Mouse (Mus musculus) right cerebral cortex, postnatal 10 days (tissue): Measurements from ENCODE around the gene Krcc1.
A peak's percentile ranks its signal among the peaks of the same experiment; 100 is the strongest.
"Not testable (repeated sequence)": the region's sequence is repeated elsewhere in the genome, so short reads cannot be mapped to it uniquely, and the experiment has no call there.

Source experiments
- DNase-seq, 2 experiments: peaks; one replicate each; pipeline ENCODE4 v3.0.0; 2021; ENCODE audit warnings: low spot score in 2 of 2

The Krcc1 gene

DNA sequence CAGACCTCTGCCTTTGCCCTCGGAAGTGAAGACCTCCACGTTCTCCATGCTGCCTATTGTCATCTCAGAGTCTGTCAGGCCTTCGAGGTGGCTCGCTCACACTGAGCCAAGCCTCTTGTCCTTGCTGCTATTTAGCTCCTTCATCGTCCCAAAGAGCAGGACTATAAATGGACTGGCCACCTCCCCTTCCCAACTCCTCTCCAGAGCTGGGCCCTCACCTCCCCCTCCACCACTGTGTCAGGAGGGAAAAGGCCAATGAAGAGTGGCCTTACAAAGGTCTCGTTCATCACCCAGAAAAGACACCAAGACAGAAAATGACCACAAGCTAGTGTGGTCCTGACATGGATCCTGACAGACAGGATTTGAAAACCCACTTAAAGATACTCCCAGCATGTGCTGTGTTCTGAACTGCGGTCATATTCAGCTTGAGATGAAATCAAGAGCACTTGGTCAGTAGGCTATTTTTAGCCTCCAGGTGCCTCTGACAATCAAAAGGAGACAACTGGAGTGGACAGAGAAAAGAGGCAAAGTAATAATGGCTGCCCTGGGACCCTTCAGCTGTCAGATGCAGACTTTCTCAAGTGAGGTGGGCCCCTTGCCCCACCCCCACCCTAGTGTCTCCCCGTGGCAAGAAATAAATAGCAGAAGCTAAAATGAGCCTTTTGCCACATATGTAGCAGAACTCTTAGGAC, 9.2 kb upstream of the Krcc1 start:
- no peak for DNase-seq

GRCm38 (mm10) chr6:71267603-71268002, 3.9 kb upstream of the Krcc1 start:
- not testable (repeated sequence) for DNase-seq

GRCm38 (mm10) chr6:71268929-71269685, 2.4 kb upstream of the Krcc1 start:
- no peak for DNase-seq

- not testable (repeated sequence) for DNase-seq
These were observed 1.8 kb upstream of the Krcc1 start for GRCm38 (mm10) chr6:71269686-71270050.

GRCm38 (mm10) chr6:71270301-71271056, 998 bp upstream of the Krcc1 start:
- peak; percentile 45 to 47 for DNase-seq

DNA sequence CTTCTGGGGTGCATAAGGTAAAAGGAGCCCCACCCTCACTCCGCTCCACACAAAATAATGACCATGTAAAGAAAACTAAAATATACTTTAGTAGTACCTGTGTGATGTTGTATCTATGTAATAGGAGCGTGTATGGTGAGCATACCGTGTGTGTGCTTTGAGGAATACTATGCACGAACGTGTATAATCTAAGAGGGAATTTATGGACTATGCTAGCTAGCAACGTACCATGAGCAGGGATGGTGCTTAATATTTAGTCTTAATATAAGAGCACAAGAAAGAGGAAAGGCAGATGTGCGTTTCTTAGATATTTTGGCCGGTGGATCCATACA, 454 bp upstream of the Krcc1 start:
- no peak for DNase-seq

DNA sequence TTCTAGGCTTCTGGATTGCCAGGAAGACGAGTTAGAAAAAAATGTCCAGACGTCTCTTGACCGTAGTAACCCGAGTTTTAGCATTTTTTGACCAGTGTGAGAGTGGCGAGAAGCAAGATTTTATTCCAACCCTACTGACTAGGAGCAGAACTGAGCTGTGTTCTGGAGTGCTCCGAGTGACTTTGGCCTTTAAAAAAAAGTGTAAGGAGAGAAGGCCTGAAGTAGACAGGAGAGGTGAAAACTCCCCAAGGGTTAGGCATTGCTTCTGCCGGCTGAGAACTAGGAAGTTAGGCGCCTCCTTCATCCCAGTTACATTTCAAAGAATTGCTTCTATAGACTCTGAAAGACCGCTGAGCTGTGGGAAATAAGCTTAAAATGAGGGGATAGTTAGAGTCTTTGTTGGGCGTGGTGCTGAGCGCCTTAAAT, 852 bp downstream of the Krcc1 start:
- no peak for DNase-seq

DNA sequence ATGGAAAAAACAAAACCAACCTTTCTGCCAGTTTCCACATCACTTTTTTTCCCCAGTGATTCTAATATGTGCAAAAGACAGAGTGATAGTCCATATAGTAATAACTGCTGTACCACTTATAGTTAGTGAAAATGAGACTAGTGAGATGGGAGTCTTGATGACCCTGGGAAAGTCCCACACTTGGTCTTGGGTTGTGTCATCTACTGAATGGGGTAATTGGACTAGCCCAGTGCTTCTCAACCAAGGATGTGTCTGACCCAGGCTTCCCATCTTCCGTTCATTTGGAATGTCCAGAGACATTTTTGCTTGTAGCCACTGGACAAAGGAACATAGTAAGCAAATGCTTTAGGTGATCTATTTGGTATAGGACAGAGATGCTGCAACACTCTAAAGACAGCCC, 2.2 kb downstream of the Krcc1 start:
- no peak for DNase-seq

GRCm38 (mm10) chr6:71274621-71275020, 3.1 kb downstream of the Krcc1 start:
- DNase-seq = no peak

DNA sequence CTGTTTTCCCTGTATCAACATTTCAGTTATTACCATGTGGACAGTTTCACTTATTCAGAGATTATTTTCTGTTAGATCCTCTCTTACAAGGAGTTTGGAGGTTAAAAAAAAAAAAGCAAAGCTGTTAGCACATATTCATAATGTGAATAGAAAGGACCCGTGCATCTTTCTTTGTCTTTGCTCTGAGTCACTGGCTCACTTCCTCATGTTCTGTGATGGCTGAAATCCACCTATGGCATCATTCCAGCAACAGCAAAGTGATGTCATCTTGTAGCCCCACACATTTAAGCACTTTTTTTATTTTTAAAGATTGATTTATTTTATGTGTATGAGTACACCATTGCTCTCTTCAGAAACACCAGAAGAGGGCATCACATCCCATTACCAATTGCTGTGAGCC, 7.9 kb downstream of the Krcc1 start:
- no peak for DNase-seq

DNA sequence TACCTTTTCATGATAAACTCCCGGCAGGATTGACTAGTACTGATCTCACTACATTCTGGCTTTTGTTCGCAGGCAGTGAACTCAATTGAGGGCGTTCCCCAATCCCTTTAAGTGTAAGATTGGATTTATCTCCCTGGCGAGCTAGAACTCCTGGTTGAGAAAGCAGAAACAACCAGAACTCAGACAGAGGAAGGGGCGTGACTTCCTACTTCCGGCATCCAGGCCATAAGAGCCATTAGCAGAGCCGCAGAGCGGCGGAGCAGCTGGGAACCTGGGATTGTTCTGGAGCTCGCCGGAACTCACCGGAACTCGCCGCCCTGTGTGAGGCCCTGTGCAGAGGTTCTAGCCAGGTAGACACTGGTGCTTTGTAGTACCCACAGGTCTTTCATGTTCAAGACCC, 22.0 kb downstream of the Krcc1 start:
- no peak for DNase-seq

DNA sequence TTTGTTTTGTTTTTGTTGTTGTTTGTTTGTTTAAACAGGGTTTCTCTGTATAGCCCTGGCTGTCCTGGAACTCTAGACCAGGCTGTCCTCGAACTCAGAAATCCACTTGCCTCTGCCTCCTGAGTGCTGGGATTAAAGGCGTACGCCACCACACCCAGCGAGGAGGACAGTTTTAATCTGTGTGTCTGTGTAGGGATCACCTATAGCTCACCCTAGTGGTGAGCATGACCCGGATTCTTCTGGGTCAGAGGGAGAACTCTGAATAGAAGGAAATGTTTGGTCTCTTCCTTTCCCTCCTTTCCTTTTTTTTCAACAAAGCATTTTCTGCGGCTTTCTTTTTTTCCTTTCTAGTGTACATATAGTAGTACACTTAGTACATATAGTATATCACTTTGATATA, 23.8 kb downstream of the Krcc1 start:
- DNase-seq = no peak

- no peak for DNase-seq
These were observed 26.6 kb downstream of the Krcc1 start for GRCm38 (mm10) chr6:71298051-71298450.

- no peak for DNase-seq
These were observed 27.3 kb downstream of the Krcc1 start for GRCm38 (mm10) chr6:71298751-71299150.

DNA sequence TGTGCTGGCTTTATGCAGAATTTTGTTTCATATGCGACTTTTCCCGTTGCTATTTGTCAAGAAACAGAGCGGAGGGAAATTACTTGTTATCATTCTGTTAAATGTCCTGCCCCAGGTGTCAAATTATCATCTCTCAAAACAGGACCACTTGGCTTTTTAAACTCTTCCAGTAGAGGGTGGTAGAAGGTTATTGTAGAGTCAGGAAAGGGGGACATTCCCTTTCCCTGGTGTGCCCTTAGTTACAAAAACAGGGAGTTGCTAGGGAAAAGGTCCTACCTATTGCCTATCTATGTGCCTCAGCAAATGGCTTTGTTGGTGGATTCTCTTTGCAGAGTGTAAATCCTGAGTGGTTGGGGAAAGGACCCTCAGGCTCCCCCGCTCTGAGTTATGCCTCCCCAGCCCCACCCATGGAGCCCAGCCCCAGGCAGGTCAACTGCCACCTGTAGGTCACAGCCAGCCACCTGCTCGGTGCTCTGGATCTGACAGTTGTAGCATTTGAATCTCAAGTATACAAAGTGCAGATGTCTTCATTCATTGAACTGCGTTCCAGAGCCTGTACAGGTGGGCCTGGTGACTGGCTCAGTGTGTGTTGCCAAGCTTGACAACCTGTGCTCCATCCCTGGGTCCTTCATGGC, 30.7 kb downstream of the Krcc1 start:
- no peak for DNase-seq

DNA sequence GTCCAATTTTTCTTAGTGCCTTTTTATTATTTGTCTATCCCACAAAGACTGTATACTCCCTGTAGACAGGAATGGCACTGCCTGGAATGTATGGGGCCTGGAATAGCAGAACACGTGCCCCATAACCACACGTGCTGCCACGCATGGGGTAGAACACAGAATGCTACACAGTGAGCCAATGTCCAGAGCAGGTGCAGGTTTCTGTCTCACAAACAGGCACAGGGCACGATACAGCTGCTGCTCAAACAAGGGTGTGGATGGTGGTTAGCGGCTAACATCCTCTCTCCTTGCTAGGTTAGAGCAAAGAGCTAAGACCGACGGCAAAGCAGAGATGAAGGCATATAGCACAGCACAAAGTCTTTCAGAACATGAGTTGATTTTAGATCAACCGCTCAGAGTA, 36.0 kb downstream of the Krcc1 start:
- no peak for DNase-seq

DNA sequence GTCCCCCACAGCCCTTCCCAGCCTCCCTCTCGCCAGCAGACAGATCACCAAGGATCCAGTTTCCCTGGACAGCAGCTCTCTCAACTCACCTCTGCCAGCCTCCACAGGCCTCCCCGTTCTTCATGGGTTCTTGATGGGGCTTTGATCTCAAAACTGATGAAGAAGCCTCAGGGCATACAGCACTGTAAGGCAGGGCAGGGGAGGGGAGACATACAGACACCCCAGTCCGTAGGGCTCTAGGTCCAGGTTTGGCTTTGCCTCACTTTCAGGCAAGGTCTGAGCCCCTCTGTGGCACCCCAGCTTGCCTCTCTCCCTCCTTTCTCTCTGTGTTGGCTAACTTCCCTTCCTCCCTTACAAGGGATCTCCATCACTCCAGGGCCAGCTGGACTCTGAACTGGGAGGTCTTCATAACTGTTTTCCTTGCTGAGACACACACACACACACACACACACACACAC, 50.4 kb downstream of the Krcc1 start, which contains the start of gene Smyd1:
Gene Smyd1 (minus strand): TSS at position 408 of the 458 bp plus-strand sequence.
- no peak for DNase-seq

- DNase-seq = no peak
These were observed 51.0 kb downstream of the Krcc1 start, which contains the start of gene Cd8b1 for GRCm38 (mm10) chr6:71322491-71322921. TSS of gene Cd8b1 (plus strand) at chr6:71322788.

GRCm38 (mm10) chr6:71324816-71325215, 53.3 kb downstream of the Krcc1 start:
- no peak for DNase-seq

DNA sequence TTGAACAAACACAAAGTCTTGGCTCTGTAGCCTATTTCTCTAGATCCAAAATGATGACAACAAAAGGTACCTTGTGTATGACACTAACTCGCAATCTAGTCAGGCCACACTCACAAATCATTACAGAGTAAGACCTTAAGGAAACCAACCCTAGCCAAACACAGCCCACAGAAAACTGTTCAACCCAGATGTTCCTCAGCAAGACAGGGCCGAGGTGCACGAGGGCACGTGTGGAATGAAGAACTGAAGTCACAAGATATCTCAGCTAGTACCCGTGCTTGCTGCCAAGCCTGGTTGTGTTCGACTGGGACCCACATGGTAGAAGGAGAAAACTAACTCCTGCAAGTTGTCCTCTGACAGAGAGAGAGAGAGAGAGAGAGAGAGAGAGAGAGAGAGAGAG, 58.4 kb downstream of the Krcc1 start:
- no peak for DNase-seq

DNA sequence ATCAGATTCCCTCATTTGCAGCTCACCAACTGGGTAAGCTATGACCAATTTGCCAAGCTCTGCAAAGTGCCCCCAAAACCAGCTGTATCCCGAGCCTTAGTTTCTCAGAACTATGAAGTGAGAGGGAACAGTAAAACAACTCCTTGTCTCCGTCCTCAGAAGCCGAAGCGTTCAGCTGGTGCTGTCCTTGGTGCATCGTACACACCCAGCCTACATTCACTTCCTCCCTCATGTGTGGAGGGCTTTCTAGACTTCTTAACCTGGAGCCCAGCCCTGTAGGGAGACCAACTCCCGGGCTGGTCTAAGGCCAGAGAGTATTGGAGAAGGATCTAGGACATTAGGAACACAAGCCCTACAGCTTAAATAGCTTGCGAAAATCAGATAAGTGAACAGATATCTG, 59.0 kb downstream of the Krcc1 start:
- no peak for DNase-seq

DNA sequence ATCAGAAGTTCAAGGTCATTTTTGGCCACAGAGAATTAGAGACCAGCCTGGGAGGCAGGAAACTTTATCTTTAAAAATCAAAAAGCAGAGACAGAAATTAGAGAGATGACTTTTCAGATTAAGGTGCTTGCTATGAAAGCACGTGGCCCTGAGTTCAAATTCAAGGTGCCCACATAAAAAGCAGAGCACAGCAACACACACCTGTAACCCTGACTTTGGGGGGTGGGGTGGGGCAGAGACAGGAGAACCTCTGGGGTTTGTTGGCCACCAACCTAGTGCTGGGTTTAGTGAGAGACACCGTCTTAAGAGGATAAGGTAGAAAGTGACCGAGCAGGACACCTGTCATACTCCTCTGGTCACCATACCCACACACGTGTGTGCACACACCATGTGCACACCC, 60.0 kb downstream of the Krcc1 start:
- not testable (repeated sequence) for DNase-seq
